Mouse (Mus musculus): ENCODE results near the gene Ifna14. TPM values are rescaled to one million over a fixed set of nuclear protein-coding genes. Genes with fewer than 3 reads are reported as not detected.

Gene Ifna14
- polyA plus RNA-seq, 1 experiment from 2014 or later = not detected

DNA sequence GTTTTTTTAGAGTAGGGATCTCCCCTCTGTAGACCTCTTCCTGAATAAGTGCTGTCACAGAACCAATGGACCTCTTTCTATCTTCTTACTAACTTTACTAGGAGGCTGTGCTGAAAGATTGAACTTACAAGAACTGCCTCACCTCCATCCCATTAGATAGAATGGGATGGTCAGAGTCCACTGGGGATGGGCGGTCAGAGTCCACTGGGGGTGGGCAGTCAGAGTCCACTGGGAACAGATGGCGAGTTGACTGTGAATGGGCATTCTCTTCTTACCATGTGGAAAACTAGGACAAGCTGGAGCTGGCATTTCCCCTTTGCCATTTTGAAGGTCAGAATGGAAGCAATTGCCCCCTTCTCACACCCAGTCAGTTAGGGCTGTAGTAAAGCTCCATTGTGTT lies 38.1 kb downstream of the Ifna14 start:
- Histone ChIP-seq H3K27me3 (replicated peaks) (no peaks in the 10 kb centered on the region), H3K27ac (no peak overlapping the region), H3K4me2 (replicated peaks) (no peak overlapping the region), H3K36me3 (no peaks in the 10 kb centered on the region), H3K9me3 (no peaks in the 10 kb centered on the region), H3K9ac (no peak overlapping the region), H3K4me1 (replicated peaks) (no peaks in the 10 kb centered on the region), H3K4me3 (replicated peaks) (no peak overlapping the region)
- ATAC-seq = no peak
- WGBS = 92% methylated on average over 2 of the region's 2 CpGs

DNA sequence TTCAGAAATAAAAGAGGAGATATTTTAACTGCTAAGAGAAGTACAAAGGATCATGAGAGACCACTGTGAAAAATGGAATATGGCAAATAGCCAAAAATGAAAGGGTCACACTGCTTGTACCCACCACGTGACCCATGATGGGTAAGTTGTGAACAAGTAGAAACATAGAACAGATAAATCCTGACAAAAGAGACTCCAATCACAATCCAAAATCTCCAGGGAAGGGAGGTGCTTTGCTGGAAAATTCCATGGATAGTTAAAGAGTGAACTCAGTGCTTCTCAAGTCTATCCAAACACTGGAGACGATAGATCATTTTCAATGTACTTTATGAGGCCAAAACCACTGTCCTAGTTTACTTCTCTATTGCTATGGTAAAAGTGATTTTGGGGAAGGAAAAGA lies 40.7 kb downstream of the Ifna14 start:
- Histone ChIP-seq H3K4me3 (replicated peaks) (no peak overlapping the region), H3K9ac (no peak overlapping the region), H3K27me3 (replicated peaks) (no peaks in the 10 kb centered on the region), H3K27ac (no peak overlapping the region), H3K4me2 (replicated peaks) (no peak overlapping the region), H3K36me3 (no peaks in the 10 kb centered on the region), H3K9me3 (no peaks in the 10 kb centered on the region), H3K4me1 (replicated peaks) (no peaks in the 10 kb centered on the region)
- no peak for ATAC-seq
- 63% methylated on average over 2 of the region's 2 CpGs for WGBS

DNA sequence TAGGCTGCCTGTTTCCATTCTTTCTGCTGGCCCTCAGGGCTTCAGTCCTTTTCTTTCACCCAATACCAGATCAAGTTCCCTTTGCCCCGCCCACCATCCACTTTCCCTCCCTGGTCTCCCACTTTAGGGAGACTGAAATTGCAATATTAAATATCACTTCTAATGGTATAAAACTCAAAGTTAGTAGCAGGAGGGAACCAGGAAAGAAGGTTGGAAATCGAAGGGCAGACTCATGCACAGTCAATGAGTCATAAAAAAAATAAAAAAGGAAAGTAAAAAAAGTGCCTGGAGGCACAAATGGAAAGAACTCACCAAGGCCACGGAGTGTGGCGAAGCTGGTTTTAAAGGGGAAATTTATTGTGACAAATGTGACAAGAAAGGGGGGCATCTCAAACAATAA lies 41.3 kb downstream of the Ifna14 start:
- H3K27me3 ChIP-seq (replicated peaks) = no peaks in the 10 kb centered on the region
- no peaks in the 10 kb centered on the region for H3K36me3 ChIP-seq
- H3K27ac ChIP-seq = no peak overlapping the region
- no peaks in the 10 kb centered on the region for H3K9me3 ChIP-seq
- H3K4me3 ChIP-seq (replicated peaks) = no peak overlapping the region
- no peak overlapping the region for H3K9ac ChIP-seq
- ATAC-seq = no peak
- no peak overlapping the region for H3K4me2 ChIP-seq (replicated peaks)
- WGBS = 71% methylated on average over 4 of the region's 4 CpGs
- no peaks in the 10 kb centered on the region for H3K4me1 ChIP-seq (replicated peaks)

DNA sequence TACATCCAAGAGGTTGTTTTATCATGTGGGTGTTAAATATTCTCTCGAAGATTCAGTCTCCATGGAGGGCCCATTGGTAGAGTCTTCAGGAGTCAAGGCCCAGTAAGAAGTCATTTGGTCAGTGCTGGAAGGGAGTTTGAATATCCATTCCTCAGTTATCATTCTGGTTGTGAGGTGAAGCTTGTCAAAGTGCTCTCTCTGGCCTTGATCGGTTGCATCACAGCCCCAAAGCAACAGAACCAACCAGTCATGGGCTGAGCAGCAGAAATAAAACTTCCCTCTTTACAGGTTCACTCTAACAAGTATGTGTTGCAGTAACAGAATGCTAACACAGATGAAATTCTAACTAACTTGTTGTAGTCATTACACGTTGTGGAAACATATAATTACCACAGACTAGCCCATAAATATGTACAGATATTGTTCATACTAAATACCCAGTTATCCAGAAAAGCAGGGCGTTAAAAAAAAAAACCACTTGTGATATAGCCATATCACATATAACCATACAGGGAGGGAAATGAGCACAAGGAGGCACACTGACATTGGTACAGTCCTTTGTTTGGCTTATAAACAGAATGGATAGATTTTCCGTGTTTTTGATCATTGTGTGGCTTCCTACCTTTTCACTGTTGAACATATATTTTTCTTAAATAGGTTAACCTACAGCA lies 45.1 kb downstream of the Ifna14 start:
- WGBS = 86% methylated on average over 5 of the region's 5 CpGs
- H3K36me3 ChIP-seq = no peaks in the 10 kb centered on the region

DNA sequence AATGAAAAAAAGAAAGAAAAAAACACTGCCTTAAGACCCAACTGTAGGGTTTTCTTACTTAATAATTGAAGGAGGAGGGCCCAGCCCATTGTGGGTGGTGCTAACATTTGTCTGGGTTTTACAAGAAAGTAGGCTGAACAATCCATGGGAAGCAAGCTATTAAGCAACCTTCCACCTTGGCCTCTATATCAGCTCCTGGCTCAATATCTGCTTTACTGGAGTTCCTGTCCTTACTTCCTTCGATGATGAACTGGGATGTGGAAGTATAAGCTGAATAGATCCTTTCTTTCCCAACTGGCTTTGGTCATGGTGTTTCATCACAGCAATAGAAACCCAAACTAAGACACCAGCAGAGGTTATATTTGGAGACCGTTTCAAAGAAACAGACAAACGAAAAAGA lies 46.2 kb downstream of the Ifna14 start:
- Histone ChIP-seq H3K4me1 (replicated peaks) (no peaks in the 10 kb centered on the region), H3K4me2 (replicated peaks) (no peak overlapping the region), H3K9ac (no peak overlapping the region), H3K27me3 (replicated peaks) (no peaks in the 10 kb centered on the region), H3K36me3 (no peaks in the 10 kb centered on the region), H3K4me3 (replicated peaks) (no peak overlapping the region), H3K27ac (no peak overlapping the region), H3K9me3 (no peaks in the 10 kb centered on the region)
- ATAC-seq = no peak
- 81% methylated on average over 3 of the region's 3 CpGs for WGBS

More for the DNA sequence above, 45.1 kb downstream of the Ifna14 start:
- Histone ChIP-seq H3K4me1 (replicated peaks) (no peaks in the 10 kb centered on the region), H3K4me2 (replicated peaks) (no peak overlapping the region), H3K9ac (no peak overlapping the region), H3K27me3 (replicated peaks) (no peaks in the 10 kb centered on the region), H3K4me3 (replicated peaks) (no peak overlapping the region), H3K9me3 (no peaks in the 10 kb centered on the region), H3K27ac (no peak overlapping the region)
- no peak for ATAC-seq

DNA sequence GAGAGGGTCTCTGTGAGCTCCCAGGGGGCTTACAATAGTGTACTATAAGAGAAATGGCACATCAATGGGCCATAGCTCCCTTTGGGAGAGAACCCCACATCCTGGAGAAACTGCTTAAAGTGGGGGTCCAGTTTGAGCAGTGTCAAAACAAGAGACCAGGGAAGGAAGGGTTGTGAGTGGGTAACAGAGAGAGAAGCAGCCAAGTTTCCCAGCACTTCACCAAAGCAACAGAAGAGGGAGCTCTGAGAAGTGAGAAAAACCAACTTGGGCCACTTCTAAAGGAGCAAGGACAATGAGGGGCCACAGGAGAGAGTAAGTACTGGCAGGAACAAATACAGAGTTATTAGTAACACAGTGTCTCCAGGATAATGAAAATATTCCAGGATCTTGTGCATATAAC lies 48.4 kb downstream of the Ifna14 start:
- H3K4me1 ChIP-seq (replicated peaks) = no peaks in the 10 kb centered on the region
- H3K36me3 ChIP-seq = no peaks in the 10 kb centered on the region
- H3K27ac ChIP-seq = no peak overlapping the region
- no peak for ATAC-seq
- H3K27me3 ChIP-seq (replicated peaks) = no peaks in the 10 kb centered on the region
- no peaks in the 10 kb centered on the region for H3K9me3 ChIP-seq
- no peak overlapping the region for H3K4me2 ChIP-seq (replicated peaks)
- H3K4me3 ChIP-seq (replicated peaks) = no peak overlapping the region
- no peak overlapping the region for H3K9ac ChIP-seq

DNA sequence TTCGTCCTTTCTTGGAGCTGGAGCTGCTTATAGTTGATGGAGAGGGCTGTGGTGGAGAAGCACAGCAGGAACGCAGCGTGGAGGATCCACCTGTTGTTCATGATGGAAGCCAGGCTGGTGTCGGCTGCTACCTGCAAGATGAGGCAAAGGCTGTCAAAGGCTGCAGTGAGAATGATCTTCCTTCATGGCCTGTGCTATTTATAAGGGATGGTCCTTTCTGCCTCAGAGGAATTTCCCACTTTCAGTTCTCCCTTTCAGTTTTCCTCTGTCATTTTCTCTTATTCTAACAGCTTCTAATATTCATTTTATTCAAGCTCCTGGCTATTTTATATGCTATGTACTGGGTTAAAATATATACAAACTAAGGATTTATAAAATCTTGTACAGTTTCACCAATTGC lies 48.9 kb downstream of the Ifna14 start, which contains the start of gene Ifnb1:
Gene Ifnb1 (minus strand): TSS at position 101 of the 400 bp plus-strand sequence.
- Histone ChIP-seq H3K36me3 (no peaks in the 10 kb centered on the region), H3K9ac (no peak within 1 kb of the TSS), H3K27ac (no peak within 1 kb of the TSS), H3K9me3 (no peaks in the 10 kb centered on the region), H3K4me1 (replicated peaks) (no peaks in the 10 kb centered on the region), H3K27me3 (replicated peaks) (no peaks in the 10 kb centered on the region), H3K4me2 (replicated peaks) (no peak within 1 kb of the TSS), H3K4me3 (replicated peaks) (no peak within 1 kb of the TSS)
- WGBS = 82% methylated on average over 4 of the region's 4 CpGs
- ATAC-seq = no peak

Other genes with a start within 250 kb of the Ifna14 start
- 12.2 and 12.7 TPM in 2 replicates for gene Hacd4, start 132.9 kb downstream of the Ifna14 start, polyA plus RNA-seq (2015; fragmentation: Nextera tagmentation; extraction: Ambion mirVana)
- not detected in 2 replicates for gene Ifnb1, start 49.0 kb downstream of the Ifna14 start, polyA plus RNA-seq (2015; fragmentation: Nextera tagmentation; extraction: Ambion mirVana)
- gene Ifna15, start 13.6 kb downstream of the Ifna14 start, polyA plus RNA-seq (2015; fragmentation: Nextera tagmentation; extraction: Ambion mirVana) = not detected in 2 replicates
- not detected in 2 replicates for gene Ifna9, start 20.6 kb upstream of the Ifna14 start, polyA plus RNA-seq (2015; fragmentation: Nextera tagmentation; extraction: Ambion mirVana)
- gene Ifna12, start 31.6 kb upstream of the Ifna14 start, polyA plus RNA-seq (2015; fragmentation: Nextera tagmentation; extraction: Ambion mirVana) = not detected in 2 replicates
- gene C87499, start 62.6 kb upstream of the Ifna14 start, polyA plus RNA-seq (2015; fragmentation: Nextera tagmentation; extraction: Ambion mirVana) = not detected in 2 replicates
- gene Ifna13, start 72.7 kb upstream of the Ifna14 start, polyA plus RNA-seq (2015; fragmentation: Nextera tagmentation; extraction: Ambion mirVana) = not detected in 2 replicates
- not detected in 2 replicates for gene Ifna16, start 105.1 kb upstream of the Ifna14 start, polyA plus RNA-seq (2015; fragmentation: Nextera tagmentation; extraction: Ambion mirVana)
- not detected in 2 replicates for gene Ifna2, start 112.1 kb upstream of the Ifna14 start, polyA plus RNA-seq (2015; fragmentation: Nextera tagmentation; extraction: Ambion mirVana)
- not detected in 2 replicates for gene Ifnab, start 119.6 kb upstream of the Ifna14 start, polyA plus RNA-seq (2015; fragmentation: Nextera tagmentation; extraction: Ambion mirVana)
- gene Gm26566, start 150.0 kb upstream of the Ifna14 start, polyA plus RNA-seq (2015; fragmentation: Nextera tagmentation; extraction: Ambion mirVana) = 0.80 and 0.97 TPM in 2 replicates
- 75.3 and 89.4 TPM in 2 replicates for gene Klhl9, start 150.7 kb upstream of the Ifna14 start, polyA plus RNA-seq (2015; fragmentation: Nextera tagmentation; extraction: Ambion mirVana)
- gene Gm13271, start 183.1 kb upstream of the Ifna14 start, polyA plus RNA-seq (2015; fragmentation: Nextera tagmentation; extraction: Ambion mirVana) = not detected in 2 replicates
- gene Gm13283, start 188.3 kb upstream of the Ifna14 start, polyA plus RNA-seq (2015; fragmentation: Nextera tagmentation; extraction: Ambion mirVana) = 0.39 and 0.80 TPM in 2 replicates
- 0.63 TPM in 1 of 2 replicates, not detected in the other for gene Gm13290, start 202.0 kb upstream of the Ifna14 start, polyA plus RNA-seq (2015; fragmentation: Nextera tagmentation; extraction: Ambion mirVana)
- not detected in 2 replicates for gene Gm13289, start 205.1 kb upstream of the Ifna14 start, polyA plus RNA-seq (2015; fragmentation: Nextera tagmentation; extraction: Ambion mirVana)
- gene Gm13272, start 208.1 kb upstream of the Ifna14 start, polyA plus RNA-seq (2015; fragmentation: Nextera tagmentation; extraction: Ambion mirVana) = not detected in 2 replicates
- gene Ifnz, start 210.3 kb upstream of the Ifna14 start, polyA plus RNA-seq (2015; fragmentation: Nextera tagmentation; extraction: Ambion mirVana) = not detected in 2 replicates
- gene Gm13276, start 213.9 kb upstream of the Ifna14 start, polyA plus RNA-seq (2015; fragmentation: Nextera tagmentation; extraction: Ambion mirVana) = 0.38 TPM in 1 of 2 replicates, not detected in the other
- gene Gm13277, start 216.8 kb upstream of the Ifna14 start, polyA plus RNA-seq (2015; fragmentation: Nextera tagmentation; extraction: Ambion mirVana) = not detected in 2 replicates
- not detected in 2 replicates for gene Gm13278, start 219.8 kb upstream of the Ifna14 start, polyA plus RNA-seq (2015; fragmentation: Nextera tagmentation; extraction: Ambion mirVana)
- gene Gm13275, start 222.7 kb upstream of the Ifna14 start, polyA plus RNA-seq (2015; fragmentation: Nextera tagmentation; extraction: Ambion mirVana) = not detected in 2 replicates
- not detected in 2 replicates for gene Gm13279, start 225.6 kb upstream of the Ifna14 start, polyA plus RNA-seq (2015; fragmentation: Nextera tagmentation; extraction: Ambion mirVana)
- gene Gm13285, start 227.9 kb upstream of the Ifna14 start, polyA plus RNA-seq (2015; fragmentation: Nextera tagmentation; extraction: Ambion mirVana) = 1.1 TPM in 2 replicates
- gene Gm13287, start 231.5 kb upstream of the Ifna14 start, polyA plus RNA-seq (2015; fragmentation: Nextera tagmentation; extraction: Ambion mirVana) = not detected in 2 replicates
- 0.08 TPM in 1 of 2 replicates, not detected in the other for gene Gm13288, start 233.7 kb upstream of the Ifna14 start, polyA plus RNA-seq (2015; fragmentation: Nextera tagmentation; extraction: Ambion mirVana)
- not detected in 2 replicates for gene Ifna7, start 244.4 kb upstream of the Ifna14 start, polyA plus RNA-seq (2015; fragmentation: Nextera tagmentation; extraction: Ambion mirVana)
- not detected in 2 replicates for gene Ifna11, start 248.2 kb upstream of the Ifna14 start, polyA plus RNA-seq (2015; fragmentation: Nextera tagmentation; extraction: Ambion mirVana)

Measured in intestine, embryonic 15.5 days (tissue).